Mouse (Mus musculus) spleen, postnatal 4 days (tissue): ENCODE measurements around the gene Ppat.
"Not testable (repeated sequence)": the region's sequence is repeated elsewhere in the genome, so short reads cannot be mapped to it uniquely, and the experiment has no call there.

Experiments used
- DNase-seq, 2 experiments: peaks; one replicate each; pipeline ENCODE4 v3.0.0; 2022; ENCODE audit warnings: low spot score in 2 of 2

Gene Ppat

DNA sequence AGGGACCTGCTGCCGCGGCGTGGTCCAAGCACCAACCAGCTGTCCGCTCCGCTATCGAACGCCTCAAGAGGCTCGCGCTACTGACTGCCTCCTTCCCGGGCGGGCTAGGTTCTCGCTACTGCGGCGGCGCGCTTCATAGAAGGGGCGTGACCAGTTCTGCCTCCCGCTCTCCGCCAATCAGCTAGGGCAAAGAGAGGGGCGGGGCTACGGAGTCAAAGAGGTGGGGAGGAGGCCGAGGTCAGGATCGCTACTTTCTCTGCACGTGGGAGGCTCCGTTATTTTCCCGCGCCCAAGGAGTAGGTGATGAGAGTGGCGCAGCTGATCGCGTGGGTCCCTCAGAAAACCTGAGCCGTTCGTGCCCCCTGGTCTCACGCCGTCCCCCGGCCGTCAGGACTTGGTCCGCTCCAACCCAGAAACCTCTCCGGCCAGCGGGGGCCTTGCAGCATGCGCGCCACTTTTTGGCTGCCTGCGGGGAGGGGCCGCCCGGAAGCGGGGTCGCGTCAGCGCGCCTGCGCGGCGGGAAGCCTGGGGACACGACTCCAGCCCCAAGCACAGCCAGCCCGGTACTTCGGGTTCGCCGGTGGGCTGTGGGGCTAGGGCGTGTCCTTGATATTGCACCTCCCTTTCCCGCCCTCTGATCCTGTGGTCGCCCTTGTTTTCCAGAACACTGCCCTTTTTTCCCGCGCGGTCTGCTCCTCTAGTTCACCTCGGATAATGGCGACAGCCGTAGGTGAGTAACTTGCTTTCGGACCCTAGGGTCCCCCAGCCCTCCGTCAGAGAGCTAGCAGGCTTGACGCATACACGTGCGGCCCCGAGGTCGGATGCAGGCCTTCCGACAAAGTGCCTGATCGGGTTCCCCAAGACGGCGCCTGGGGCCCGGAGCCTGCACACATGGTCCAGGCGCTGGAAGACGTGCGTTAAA is at the start of gene Ppat, which contains the start of gene Paics:
TSS of gene Ppat (minus strand) at position 473 of the 922 bp plus-strand sequence.
TSS of gene Paics (plus strand) at position 202 of the 922 bp plus-strand sequence.
- DNase-seq, result peak; percentile 99

- no peak for DNase-seq
Observed at GRCm38 (mm10) chr5:76998416-76998815, 47.0 kb upstream of the Ppat start.

DNA sequence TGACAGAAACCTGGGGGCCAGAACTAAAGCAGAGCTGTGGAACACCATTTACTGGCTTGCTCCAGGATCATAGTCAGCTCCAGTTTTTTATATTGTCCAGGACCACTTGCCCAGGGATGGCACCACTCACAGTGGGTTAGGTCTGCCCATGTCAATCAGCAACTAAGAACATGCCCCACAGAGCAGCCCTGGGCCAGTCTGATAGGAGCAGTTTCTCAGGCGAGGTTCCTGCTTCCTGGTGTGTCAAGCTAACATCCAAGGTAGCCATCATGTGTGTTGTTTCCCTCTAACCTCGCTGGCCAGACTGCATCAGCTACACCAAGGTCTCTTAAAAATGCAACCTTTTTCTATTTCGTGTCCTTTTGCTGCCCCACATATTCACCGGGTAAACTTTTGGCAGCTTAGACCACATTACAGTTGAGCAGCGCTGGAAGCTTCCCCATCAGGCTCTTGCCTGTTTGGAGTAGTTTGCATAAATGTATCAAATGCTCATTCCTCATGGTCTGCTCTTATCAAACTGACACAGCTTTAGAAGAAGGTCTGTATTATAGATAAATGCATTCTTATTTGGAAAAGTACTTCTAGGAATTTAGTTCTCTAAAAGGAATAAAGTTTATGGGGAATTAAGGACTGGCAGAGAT is 41.9 kb upstream of the Ppat start:
- DNase-seq, result peak in 1 of 2 experiments; percentile 56

DNA sequence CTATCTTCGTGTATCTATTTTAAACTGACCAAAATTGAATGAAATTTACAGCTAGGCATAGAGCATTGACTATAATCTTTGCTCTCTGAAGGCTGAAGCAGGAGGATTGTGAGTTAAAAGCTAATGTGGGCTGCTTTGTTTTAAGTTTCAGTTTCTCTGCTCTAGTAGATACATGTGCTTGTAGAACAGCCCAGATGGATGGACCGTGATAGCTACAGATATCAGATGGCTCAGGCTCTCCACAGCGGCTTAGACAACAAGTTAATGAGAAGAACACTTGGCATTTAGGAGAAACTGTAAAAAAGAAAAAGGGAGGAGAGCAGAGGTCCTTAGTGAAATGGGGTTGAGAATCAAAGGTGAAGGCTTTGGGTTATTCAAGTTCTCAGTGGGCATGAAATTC is 39.4 kb upstream of the Ppat start:
- no peak for DNase-seq

- no peak for DNase-seq
Observed at GRCm38 (mm10) chr5:76984015-76984414, 32.6 kb upstream of the Ppat start.

DNA sequence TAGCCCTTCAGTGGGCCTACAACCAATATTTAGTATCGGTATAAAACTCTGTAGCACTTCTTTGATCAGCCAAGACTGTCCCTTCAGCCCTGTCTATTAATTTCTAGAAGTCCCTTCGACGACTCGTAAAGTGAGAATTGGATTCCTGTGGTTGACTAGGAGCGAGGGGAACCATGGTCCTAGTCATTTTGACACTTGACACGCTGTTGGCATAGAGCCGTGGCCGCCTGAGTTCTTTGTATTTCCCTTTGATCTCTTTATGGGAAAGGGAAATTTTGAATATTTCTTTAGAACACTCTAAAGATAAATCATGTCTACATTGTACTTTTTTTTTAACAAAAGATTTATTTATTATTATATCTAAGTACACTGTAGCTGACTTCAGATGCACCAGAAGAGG is 24.4 kb upstream of the Ppat start:
- no peak for DNase-seq

GRCm38 (mm10) chr5:76974554-76975285 is 23.3 kb upstream of the Ppat start, which contains the start of gene Srp72:
Gene Srp72 (plus strand): TSS chr5:76974683.
- peak; percentile 78 to 92 for DNase-seq

GRCm38 (mm10) chr5:76974207-76974553 is 22.8 kb upstream of the Ppat start:
- no peak for DNase-seq

DNA sequence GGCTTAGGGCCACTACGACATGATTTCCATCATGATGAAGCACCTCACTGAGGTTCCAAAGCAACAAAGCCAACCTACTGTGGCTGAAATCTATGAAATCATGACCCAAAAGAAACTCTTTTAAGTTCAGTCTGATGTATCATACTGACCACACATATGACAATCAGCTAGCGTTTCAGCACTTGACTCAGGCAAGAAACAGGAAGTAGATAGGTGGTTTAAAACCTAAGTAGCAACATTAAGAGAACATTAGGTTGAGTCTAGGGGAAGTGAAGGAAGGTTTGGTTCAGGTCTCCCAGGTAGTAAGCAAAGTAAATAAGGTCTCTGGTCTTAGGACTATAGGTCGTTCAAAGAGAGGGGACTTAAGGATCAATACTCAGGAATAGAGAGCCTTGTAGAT is 22.1 kb upstream of the Ppat start:
- no peak for DNase-seq

DNA sequence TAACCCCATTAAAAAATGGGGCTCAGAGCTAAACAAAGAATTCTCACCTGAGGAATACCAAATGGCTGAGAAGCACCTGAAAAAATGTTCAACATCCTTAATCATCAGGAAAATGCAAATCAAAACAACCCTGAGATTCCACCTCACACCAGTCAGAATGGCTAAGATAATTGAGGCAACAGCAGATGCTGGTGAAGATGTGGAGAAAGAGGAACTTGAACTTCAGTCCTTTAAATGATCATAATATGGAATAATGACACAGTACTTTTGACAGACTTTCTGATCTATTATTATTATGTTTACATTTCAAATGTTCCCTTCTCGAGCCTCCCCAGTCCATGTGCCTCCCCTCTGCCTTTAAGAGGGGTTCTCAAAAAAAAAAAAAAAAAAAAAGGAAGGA is 19.7 kb upstream of the Ppat start:
- DNase-seq, result not testable (repeated sequence)

DNA sequence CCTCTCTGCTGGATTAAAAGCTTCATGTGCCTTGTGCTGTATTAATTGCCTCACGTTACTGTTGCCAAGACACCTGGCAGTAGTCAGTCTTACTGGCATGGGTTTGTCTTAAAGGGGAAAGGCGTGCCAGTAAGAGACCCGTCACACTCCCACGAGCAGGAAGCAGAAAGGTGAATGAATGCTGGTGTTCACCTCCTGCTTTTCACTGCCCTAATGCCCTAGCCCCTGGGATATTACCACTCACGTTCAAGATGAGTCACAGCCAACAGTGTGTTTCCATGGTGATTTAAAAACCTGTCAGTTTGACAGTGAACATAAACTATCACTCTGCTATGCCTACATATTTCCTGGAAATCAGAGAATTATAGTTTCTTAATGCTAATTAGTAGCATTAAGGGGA is 17.9 kb upstream of the Ppat start:
- DNase-seq, result no peak

DNA sequence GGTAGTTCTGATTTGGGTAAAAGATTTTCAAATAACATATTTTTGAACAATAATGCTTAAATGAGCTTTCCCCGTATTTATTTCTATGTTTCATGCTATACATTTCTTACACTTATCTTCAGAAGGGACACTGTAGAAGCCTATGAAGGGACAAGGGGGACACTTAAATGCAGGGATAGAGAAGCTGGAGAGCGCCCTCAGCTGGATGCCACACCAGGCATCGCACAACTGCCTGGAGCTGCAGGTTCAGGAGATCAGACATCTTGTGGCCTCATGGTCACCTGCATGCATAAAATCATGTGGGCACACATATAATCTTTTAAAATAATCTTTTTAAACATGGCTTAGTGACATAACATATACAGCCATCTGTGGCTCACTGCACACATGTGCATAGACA is 13.3 kb upstream of the Ppat start:
- DNase-seq, result no peak

- no peak for DNase-seq
Observed at GRCm38 (mm10) chr5:76962545-76962944, 11.2 kb upstream of the Ppat start.

DNA sequence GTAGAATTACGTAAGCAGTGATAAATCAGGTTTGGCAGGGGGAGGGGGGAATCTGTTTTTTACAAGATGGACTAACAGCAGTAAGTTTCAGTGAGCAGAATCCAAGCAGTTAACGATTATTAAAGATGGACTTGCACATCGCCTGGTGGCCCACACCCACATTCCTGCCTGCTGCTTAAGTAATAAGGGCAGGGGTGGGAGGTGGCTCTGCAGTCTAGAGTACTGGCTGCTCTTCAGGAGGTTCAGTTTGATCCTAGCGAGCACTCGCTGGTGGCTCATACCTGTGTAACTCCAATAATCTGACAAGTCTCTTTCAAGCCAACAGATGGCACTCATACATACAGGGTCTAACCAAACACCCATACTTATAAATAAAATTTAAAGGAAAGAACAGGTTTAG is 8.2 kb upstream of the Ppat start:
- DNase-seq, result no peak

GRCm38 (mm10) chr5:76957954-76958353 is 6.6 kb upstream of the Ppat start:
- DNase-seq, result no peak

DNA sequence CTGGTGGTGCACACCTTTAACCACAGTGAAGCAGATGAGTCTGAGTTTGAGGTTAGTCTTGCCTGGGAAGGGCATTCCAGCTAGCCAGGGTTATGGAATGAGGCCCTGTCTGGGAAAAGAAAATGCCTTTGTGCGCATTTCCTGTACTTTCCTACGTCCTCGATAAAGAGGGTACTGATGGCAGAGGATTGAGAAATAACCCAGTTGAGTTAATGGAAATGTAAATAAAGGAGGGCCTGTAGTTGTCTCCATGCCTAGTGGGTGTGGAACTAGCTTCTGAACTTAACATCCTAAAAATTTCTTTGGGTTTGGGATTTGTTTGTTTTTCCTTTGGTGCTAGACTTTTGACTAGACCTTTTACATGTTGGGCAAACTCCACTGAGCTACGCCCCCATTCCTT is 4.1 kb upstream of the Ppat start:
- no peak for DNase-seq

DNA sequence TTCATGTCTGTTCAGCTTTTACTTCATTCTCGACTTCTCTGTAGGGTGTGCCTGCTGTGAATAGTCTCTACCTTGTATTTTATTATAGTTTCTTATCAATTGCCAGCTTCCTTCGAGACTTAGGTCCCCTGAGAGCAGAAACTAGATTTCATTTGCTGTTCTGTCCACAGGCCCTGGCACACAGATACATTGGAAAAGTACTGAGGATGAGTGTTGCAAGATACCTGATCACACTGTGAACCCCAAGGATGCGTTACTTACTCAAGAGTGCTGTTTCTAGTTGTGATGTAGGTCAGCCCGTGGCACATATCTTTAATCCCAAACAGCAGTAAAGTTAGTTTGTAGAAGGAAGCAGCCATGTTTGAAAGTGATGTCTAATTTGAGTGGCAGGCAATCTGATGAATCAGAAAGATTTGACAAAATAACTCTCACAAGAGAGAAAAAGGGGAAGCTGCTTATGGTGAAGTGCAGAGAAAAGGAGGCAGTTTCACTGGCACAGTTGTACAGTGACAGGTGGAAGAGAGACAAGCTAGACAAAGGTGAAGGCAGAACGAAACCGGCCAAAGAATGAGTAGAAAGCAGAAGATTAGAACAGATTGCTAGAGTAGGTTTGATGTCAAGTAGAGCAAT is 3.0 kb upstream of the Ppat start:
- no peak for DNase-seq

DNA sequence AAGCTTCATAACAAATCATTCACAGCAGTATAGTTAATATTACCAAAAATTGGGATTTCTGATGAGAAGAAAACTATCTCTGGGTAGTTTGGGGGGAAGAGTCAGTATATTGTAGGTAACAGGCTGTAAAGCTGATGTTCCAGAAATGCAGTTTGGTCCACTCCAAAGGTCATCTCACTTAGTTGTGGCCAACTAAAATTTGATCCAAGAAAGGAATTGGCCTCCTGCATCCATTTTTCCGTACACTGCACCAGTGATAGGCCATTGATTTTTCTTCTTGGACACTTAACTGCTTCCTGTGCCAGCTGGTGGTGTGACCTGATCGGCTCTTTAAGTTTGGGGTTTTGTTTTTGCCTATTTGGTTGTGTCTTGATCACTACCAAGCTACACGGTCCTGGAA is 2.4 kb upstream of the Ppat start:
- no peak for DNase-seq

GRCm38 (mm10) chr5:76952112-76953040 is 998 bp upstream of the Ppat start:
- no peak for DNase-seq

DNA sequence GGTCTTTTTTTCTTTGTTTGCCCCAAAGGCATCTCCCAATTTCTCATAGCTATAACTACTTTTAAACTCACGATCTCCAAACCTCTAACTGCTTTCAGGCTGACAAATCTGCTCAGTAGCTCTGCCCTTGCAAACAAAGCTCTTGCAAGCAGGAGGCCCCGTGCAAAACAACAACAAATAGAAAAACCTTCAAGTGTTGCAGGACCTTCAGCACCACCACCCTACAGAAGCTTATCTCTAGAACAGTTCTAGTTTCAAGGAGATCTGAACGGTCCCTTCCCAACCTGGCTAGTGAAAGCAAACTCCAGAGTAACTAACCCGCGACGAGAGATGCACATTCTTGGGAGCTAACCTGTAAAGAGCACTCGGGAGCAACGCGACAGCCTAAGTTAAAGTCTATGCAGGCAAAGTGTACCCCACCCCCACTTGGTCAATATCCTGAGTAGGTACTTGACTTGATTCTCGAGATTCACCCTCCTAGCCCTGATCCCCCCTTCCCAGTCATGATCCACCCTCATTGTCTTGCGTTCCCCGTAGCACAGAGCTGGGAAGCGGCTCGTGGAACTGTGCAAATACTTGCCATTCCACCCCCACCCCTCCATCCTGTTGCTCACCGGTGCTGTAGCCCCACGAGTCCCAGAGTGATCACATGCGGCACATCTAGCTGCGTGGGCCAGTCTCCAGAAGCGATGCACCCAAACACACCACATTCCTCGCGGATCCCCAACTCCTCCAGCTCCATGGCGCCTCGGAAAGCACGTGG is 854 bp downstream of the Ppat start:
- DNase-seq, result no peak
